Mouse (Mus musculus) kidney, adult 2 months (tissue): ENCODE measurements around the gene Uckl1.

Experiments
- CTCF ChIP-seq: fragments of 200-500 bp; conservative IDR thresholded peaks from 2 replicates; pipeline ENCODE4 v1.5.1; 2011; ENCODE audit warnings: low read depth, mild to moderate bottlenecking, control low read depth, low read length, moderate library complexity, mixed read lengths; ENCODE audit not compliant: insufficient read depth, insufficient read length
- POLR2A ChIP-seq: fragments of 200-500 bp; IDR thresholded peaks from one replicate; pipeline ENCODE4 v1.6.1; 2011; ENCODE audit warnings: low read depth, low read length, control low read depth

- TF ChIP-seq CTCF (no peak), POLR2A (no peak)
These were observed 10.7 kb downstream of the Uckl1 start for GRCm38 (mm10) chr2:181573961-181574360.
